Comparison of ENCODE assay signal across 1 mouse cellular context in the genomic region with DNA sequence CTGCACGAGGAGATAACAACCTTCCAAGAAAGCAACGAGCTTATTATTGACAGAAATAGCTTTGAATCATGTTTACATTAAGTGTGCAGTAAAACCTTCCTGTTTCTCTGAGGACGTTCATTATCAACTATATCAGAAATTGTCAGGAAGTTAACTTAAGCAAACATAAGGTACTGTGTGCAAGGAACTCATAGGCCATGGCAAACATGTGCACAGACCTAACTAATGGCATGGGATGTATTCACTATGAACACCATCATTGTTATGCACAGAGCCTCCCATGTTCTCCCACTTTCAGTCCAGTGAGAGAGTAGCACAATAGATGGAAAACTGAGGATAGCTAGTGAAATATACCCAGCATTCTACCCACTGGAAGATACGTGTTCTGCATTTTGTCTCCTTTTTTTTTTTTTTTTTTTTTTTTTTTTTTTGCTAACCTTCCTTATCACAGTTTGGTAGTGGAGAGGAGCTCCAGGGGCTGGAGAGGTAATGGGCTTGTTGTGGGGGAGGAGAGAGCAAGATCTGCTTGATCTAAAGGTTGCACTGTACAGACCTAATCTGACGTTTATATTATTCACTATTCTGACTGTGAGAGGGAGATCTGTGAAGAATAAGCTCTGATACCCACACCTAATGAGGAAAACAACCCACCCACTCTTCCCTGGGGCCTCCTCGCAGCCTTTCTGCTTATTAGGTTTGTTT.
A peak's percentile ranks its signal among the peaks of the same experiment; 100 is the strongest.
TF ChIP-seq lines count a peak whose summit lies in the region.

No protein-coding gene starts in this region.

TF ChIP-seq in CH12.LX, 34 proteins besides CTCF, POLR2A, EP300 and RAD21 (continued from another document):
- TF ChIP-seq ZKSCAN1 (IDR thresholded peaks at IDR 0.05; ENCODE audit: borderline replicate concordance, low read depth, low read length), result no peak
- TF ChIP-seq ZMIZ1 (IDR thresholded peaks at IDR 0.05; ENCODE audit: low read depth, low read length), result no peak
- TF ChIP-seq ZNF384 (IDR thresholded peaks at IDR 0.05; ENCODE audit: low read depth, low read length), result peak; percentile 89
- TF ChIP-seq MYC (IDR thresholded peaks at IDR 0.05; ENCODE audit: low read depth, low read length), result 0 out of 2 replicates have a peak, but pooled peaks have one; percentile 29
- TF ChIP-seq BHLHE40 (IDR thresholded peaks at IDR 0.05; ENCODE audit: low read depth, low read length), result peak; percentile 9; the same call in 1 of the 2 replicates
- TF ChIP-seq SIN3A (IDR thresholded peaks at IDR 0.05; ENCODE audit: low read length), result peak; percentile 45; the same call in 1 of the 2 replicates
